Mouse (Mus musculus): ENCODE data around the gene Klc1. TPM values are rescaled to one million over a fixed set of nuclear protein-coding genes. Genes with fewer than 3 reads are reported as not detected.

The Klc1 gene
- total RNA-seq, 2 experiments from 2014 or later = 55.2 to 59.3 TPM

GRCm38 (mm10) chr12:111738754-111739153 is 19.9 kb upstream of the Klc1 start:
- intact Hi-C loops (cut with DNase I) = loop anchor here (5.0 kb wide), 1 partner anchor 219 kb away; no protein-coding TSS in a partner anchor
- DNase-seq = peak in 1 of 2 experiments; percentile 63

DNA sequence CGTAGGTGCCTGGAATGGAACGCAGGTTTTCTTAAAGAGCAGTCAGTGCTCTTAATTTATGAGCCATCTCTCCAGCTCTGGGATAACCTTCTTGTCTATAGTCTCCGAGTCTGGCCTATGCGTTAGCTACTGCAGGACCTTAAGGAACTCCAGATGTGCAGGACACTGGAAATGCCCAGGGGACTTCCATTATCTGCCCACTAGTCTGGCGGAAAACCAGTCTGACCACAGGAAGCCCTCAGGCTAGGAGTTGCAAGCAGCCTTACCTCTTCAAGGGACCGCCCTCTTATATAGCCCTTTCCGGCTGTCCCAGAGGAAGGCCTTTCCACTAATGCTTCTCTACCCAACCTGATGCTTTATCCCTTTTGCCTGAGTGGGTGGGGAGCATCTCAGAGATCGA is 17.3 kb upstream of the Klc1 start:
- intact Hi-C loops (cut with DNase I) = no loop called here
- DNase-seq = no peak

DNA sequence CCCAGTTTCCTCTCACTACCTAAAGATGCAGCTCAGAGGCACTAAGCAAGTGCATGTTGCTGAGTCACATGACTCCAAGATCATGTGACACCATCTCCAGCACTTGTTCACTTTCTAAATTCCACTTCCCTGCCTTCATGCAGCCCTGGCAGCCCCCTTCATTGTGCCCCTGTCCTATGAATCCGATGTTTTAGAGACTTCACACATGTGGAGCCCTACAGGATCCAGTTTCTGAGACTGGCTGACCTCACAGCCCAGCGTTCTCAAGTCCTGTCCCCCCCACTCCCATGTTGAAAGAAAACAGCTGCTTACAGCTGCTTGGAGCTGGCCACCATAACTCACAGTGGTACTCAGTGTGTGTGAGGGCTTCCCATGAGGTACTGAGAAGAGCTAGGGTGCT is 15.2 kb upstream of the Klc1 start:
- intact Hi-C loops (cut with DNase I) = no loop called here
- DNase-seq = no peak

- intact Hi-C loops (cut with DNase I) = no loop called here
- no peak for DNase-seq
Measured at GRCm38 (mm10) chr12:111743981-111744423, 14.6 kb upstream of the Klc1 start.

GRCm38 (mm10) chr12:111745274-111745673 is 13.4 kb upstream of the Klc1 start:
- DNase-seq = no peak
- intact Hi-C loops (cut with DNase I) = no loop called here

DNA sequence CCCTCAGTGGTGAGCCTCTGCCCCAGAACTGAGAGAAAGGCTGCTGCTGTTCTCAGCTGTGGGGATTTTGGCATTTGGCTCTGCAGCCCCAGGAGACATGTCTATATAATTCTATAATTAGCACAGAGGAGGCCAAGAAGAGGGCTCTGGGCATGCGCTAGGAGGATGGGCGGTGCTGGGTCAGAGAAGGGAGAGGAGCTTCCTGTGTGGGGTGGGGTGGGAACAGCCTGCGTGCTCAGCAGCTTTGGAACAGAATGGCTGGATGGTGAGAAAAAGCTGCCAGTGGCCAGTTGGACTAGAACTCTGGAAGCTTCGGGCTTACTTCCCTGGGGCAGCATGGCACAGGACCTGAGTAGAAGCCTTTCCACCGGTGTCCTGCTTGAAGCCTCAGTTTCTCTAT is 12.6 kb upstream of the Klc1 start:
- peak; percentile 45 to 81 for DNase-seq
- intact Hi-C loops (cut with DNase I) = no loop called here

DNA sequence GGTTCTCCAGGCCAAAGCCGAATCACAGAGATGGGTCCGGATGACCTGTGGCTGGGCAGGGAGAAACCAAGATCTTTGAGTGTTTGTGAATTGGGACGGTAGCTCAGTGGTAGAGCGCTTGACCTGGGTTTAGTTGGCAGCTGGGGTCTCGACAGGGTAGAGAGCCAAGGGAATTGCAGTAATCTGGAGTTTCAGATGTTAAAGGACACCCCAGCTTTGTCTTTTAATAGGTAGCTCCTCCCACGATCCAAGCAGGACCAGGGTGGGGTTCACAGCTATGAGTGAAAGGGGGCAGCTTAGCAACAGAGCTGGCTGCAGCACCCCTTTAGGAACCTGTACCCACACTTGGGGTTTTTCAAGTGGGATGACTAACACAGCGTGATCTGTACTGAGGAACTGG is 11.2 kb upstream of the Klc1 start:
- no peak for DNase-seq
- intact Hi-C loops (cut with DNase I) = no loop called here

- no peak for DNase-seq
- intact Hi-C loops (cut with DNase I) = no loop called here
Measured at GRCm38 (mm10) chr12:111750739-111751138, 7.9 kb upstream of the Klc1 start.

- intact Hi-C loops (cut with DNase I) = no loop called here
- no peak for DNase-seq
Measured at GRCm38 (mm10) chr12:111752491-111752890, 6.2 kb upstream of the Klc1 start.

GRCm38 (mm10) chr12:111753347-111753746 is 5.3 kb upstream of the Klc1 start:
- DNase-seq = no peak
- intact Hi-C loops (cut with DNase I) = no loop called here

DNA sequence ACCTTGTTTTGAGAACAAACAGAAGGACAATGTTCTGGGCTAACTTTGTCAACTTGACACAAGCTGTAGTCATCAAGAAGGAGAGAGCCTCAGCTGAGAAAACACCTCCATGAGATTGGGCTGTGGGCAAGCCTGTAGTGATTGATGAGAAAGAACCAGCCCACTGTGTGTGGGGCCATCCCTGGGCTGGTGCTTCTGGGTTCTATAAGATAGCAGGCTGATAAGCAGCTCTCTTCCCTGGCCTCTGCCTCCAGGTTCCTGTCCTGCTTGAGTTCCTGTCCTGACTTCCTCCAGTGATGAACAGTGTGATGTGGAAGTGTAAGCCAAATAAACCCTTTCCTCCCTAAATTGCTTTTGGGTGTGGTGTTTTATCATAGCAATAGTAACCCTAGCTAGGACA is 3.9 kb upstream of the Klc1 start:
- intact Hi-C loops (cut with DNase I) = no loop called here

GRCm38 (mm10) chr12:111755231-111755630 is 3.4 kb upstream of the Klc1 start:
- intact Hi-C loops (cut with DNase I) = no loop called here
- DNase-seq = no peak

More for the DNA sequence above, 3.9 kb upstream of the Klc1 start:
- DNase-seq = no peak

- no peak for DNase-seq
- intact Hi-C loops (cut with DNase I) = no loop called here
Measured at GRCm38 (mm10) chr12:111756082-111756697, 2.5 kb upstream of the Klc1 start.

DNA sequence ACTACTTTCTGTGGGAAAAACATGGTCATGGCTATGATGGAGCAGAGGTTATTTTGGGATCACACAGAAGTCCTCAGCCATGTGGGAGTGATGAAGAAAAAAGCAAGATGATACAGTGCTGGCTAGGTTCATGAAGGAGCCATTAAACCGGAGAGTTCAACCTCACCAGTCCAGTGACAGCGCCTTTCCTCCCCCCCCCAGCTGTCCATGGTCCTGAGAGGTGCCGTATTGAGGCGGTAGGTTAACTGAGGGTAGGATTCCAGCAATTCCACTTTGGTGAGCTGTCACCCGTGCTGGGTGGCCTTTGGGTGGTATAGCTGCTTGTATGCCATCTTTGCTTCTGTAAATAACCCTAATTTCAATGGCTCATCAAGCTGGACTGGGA is 2.0 kb upstream of the Klc1 start:
- intact Hi-C loops (cut with DNase I) = no loop called here

DNA sequence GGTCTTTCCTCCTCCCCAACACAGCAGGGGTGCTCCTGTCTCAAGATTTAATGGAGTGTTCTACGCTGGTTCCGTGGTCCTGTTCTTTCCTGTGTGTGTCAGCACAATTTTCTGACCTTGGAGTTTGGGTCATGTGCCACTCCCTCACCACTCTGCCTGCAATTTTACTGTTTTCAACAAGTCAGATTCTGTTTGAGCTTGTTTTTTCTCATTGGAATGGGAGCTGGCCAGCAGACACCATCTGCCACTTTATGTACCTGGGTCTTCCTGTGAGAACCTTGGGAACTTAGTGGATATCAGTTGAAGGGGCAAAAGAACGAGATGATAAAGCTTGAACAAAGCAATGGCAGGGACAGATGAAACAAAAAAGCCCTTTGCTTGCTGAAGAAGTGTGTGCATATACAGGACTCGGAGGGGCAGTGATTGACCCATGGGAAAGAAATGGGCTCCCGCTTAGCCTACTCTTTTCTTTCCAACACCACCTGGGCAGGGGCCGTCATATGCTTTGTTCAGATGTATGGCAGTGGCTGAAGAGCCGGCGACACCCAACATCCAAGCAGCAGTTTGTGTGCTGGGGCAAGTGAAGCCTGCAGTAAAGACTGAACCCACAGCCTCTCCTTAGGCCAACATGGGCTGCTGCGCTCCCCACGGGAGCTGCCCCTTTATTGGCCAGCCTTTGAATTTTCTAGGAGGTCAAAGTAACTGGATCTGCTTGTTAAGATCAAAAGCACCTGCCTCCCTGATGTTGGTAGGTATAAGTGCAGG is 906 bp upstream of the Klc1 start:
- intact Hi-C loops (cut with DNase I) = no loop called here
- DNase-seq = no peak

More for the DNA sequence above, 2.0 kb upstream of the Klc1 start:
- no peak for DNase-seq

DNA sequence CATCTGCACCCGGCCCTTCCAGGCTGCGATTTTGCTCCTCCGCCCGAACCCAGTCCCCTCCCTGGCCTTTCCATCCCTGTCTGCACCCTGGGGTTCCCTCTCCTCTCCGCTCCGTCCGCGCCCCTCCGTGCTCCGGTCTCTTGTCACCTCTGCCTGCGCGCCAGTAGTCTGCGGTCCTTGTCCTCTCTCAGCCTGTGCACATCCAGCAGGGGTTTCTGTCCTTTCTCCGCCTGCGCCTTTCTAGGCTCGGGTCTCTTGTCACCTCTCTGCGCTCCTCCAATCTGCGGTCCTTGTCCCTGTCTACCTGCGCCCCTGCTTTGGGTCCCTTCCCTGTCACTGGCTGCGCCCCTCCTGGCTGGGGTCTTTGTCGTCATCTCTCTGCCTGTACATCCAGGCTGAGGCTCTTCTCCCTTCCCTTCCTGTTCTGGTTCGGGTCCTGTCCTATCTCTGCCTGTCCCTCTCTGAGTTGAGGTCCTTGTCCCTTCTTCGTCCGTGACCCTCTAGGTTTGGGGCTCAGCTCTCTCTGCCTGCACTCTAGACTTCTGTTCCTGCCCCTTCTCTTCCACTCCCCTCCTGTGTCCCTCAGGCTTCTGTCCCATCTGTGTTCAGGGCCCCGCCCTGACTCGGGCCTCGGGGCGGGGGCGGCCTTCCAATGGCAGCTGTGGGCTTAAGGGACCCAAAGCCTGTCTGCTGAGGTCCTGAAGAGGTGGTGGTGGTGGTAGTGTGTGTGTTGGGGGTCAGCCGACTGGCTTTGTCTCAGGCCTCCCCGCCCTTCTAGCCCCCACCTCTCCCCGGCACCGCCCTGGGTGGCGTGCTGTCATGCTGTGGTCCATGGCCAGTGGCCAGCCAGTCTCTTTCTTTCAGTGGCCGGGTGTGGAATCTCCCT is 770 bp downstream of the Klc1 start:
- intact Hi-C loops (cut with DNase I) = no loop called here
- peak; percentile 65 to 69 for DNase-seq

- intact Hi-C loops (cut with DNase I) = no loop called here
- no peak for DNase-seq
Measured at GRCm38 (mm10) chr12:111760306-111760908, 1.8 kb downstream of the Klc1 start.

- intact Hi-C loops (cut with DNase I) = no loop called here
- no peak for DNase-seq
Measured at GRCm38 (mm10) chr12:111762620-111763280, 4.1 kb downstream of the Klc1 start.

DNA sequence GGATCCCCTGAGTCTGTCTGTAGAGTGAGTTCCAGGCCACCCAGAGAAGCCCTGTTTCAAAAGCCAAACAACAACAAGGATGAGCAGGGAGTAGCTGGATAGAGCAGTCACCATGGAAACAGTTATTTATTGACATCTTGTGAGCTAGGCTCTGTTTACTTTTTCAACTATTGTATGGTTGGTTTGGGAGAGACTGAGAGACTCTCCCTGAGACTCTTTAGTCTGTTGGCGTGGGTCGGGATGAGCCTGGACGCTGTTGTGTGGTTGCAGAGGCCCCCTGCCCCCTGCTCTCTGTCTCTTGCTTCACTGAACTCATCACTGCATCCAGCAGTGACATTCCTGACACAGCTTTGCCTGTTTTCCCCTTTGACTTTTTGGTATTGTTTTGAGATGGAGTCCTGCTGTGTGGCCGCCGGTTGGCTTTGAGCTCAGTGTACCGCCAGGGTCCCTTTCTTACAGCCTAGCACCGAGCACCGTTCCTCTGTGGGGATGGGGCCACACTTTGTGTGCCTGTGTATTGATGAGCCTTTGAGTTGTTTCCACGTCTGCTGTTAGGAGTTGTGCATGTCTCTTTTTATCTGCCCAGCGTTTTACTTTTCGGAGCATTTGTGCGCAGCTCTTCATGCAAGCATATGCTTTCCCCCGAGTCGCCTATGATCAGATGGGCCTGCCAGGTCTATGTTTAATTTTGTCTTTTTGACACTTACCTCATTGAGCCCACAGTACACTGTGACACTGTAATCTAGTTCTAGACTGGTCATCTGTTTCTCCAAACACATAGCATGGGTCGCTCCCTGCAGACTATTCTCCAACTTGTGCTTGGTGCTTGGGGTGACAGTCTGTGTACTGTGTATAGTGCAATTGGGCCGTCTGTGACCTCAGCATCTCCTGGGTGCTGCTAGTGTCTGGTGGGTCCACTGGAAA is 7.9 kb downstream of the Klc1 start:
- intact Hi-C loops (cut with DNase I) = no loop called here
- DNase-seq = no peak
